In genomic region chr10:78525511-78525910, GRCm38 (mm10) we compare ENCODE assay signal across 19 mouse cellular contexts. TPM values are rescaled to one million over a fixed set of nuclear protein-coding genes. Genes with fewer than 3 reads are reported as not detected.
"Had no signal": no experiment of that assay in that cellular context is flagged by ENCODE, and none has a peak within 500 bp of the region (broad histone marks: within the 10 kb centered on the region; RNA-seq: fewer than 3 reads in every experiment).

No protein-coding gene starts in this region.

- H3K4me3 ChIP-seq: layer of hippocampus, adult 2 months; left cerebral cortex, adult 2 months; limb, embryonic 15.5 days; liver, embryonic 12.5 days; midbrain, embryonic 15.5 days; neural tube, embryonic 12.5 days had no signal

- ATAC-seq: liver, embryonic 12.5 days; midbrain, embryonic 15.5 days had no signal

- H3K9ac ChIP-seq: limb, embryonic 15.5 days; liver, embryonic 12.5 days; lung, embryonic 14.5 days; midbrain, embryonic 15.5 days; neural tube, embryonic 12.5 days had no signal

- H3K4me2 ChIP-seq: limb, embryonic 15.5 days; liver, embryonic 12.5 days; lung, embryonic 14.5 days; midbrain, embryonic 11.5 days; midbrain, embryonic 15.5 days; neural tube, embryonic 12.5 days had no signal

- H3K9me3 ChIP-seq: limb, embryonic 15.5 days; liver, embryonic 12.5 days; midbrain, embryonic 15.5 days; neural tube, embryonic 12.5 days had no signal

- H3K4me1 ChIP-seq: limb, embryonic 15.5 days; liver, embryonic 12.5 days; midbrain, embryonic 15.5 days; neural tube, embryonic 12.5 days had no signal

- H3K27ac ChIP-seq: layer of hippocampus, adult 2 months; left cerebral cortex, adult 2 months; limb, embryonic 15.5 days; liver, embryonic 12.5 days; midbrain, embryonic 15.5 days; neural tube, embryonic 12.5 days; stomach, postnatal 0 days had no signal

- DNase-seq: lung, embryonic 14.5 days; lung, postnatal 10 days; lung, postnatal 4 days; thymus, postnatal 4 days had no signal

- H3K27me3 ChIP-seq: limb, embryonic 15.5 days; liver, embryonic 12.5 days; midbrain, embryonic 15.5 days; neural tube, embryonic 12.5 days had no signal

- H3K36me3 ChIP-seq: limb, embryonic 15.5 days; liver, embryonic 12.5 days; midbrain, embryonic 15.5 days; neural tube, embryonic 12.5 days had no signal

RNA-seq across cellular contexts. Expression of gene Olfr1358, which starts 8.3 kb away (rescaled TPM):
- total RNA-seq: layer of hippocampus, adult 2 months; layer of hippocampus, postnatal 10 days; left cerebral cortex, adult 2 months; left cerebral cortex, postnatal 25 days; megakaryocyte, adult 5-6 weeks; monocyte, adult 5-6 weeks; neutrophil, adult 5-6 weeks had no signal
- polyA plus RNA-seq: limb, embryonic 11.5 days; limb, embryonic 15.5 days; liver, embryonic 12.5 days; liver, embryonic 16.5 days; lung, embryonic 14.5 days; midbrain, embryonic 11.5 days; midbrain, embryonic 15.5 days; neural tube, embryonic 12.5 days; stomach, postnatal 0 days had no signal
